Mouse (Mus musculus): ENCODE results near the gene Nos1ap. TPM values are rescaled to one million over a fixed set of nuclear protein-coding genes. Genes with fewer than 3 reads are reported as not detected.

Gene Nos1ap
- 13.7 and 15.9 TPM in 2 replicates for polyA plus RNA-seq (2015; fragmentation: Nextera tagmentation; extraction: Ambion mirVana)

DNA sequence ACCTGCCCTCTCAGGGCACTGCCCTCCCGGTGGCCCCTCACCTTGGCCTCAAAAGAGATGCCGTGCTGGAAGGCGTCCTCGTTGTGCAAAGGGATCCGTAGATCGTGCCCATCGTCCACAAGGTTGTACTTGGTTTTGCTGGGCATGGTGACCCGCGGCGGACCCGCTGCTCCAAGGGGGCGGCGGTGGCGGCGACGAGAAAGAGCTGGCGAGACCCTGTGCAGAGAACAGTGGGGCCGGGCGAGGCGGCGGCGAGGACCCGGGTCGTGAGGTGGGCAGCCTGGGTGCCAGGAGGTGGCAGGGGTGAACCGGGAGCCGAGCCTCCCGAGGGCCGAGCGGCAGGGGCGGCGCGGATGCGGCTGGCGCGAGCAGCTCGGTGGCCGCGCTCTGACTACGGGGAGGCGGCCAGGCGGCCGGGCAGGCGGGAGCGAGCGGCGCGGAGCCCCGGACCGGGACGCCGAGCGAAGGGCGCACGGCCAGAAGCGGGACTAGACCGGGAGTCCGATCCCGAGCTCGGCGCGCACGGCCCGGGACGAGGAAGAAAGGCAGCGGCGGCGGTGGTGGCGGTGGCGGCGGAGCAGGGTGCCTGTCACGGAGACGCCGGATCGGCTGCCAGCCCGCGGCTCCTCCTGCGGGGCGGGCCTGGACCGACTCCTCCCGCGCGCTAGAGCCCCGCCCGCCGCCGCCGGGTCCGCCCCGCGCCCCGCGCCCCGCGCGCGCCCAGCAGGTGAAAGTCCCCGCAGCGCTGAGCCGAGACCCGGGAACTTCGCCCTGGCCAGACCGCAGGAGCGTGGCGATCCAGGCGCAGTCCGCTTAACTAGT is at the start of gene Nos1ap:
Gene Nos1ap, minus strand, starts transcription at position 643 of the 822 bp plus-strand sequence.
- Histone ChIP-seq H3K9ac (peak within 1 kb of the TSS; percentile 79), H3K4me1 (peaks cover 14% of the 10 kb centered on the region), H3K4me3 (peak within 1 kb of the TSS; percentile 68), H3K4me2 (replicated peaks) (peak within 1 kb of the TSS; percentile 98), H3K27ac (no peak within 1 kb of the TSS; the same call in 1 of the 2 replicates), H3K27me3 (peaks cover 6% of the 10 kb centered on the region; the same call in 1 of the 2 replicates), H3K9me3 (peaks cover 7% of the 10 kb centered on the region; the same call in 1 of the 2 replicates), H3K36me3 (peaks cover 12% of the 10 kb centered on the region)
- WGBS = under 1% methylated on average over 92 of the region's 106 CpGs
- ATAC-seq (ENCODE audit: low FRiP score, low read depth) = peak; percentile 93

DNA sequence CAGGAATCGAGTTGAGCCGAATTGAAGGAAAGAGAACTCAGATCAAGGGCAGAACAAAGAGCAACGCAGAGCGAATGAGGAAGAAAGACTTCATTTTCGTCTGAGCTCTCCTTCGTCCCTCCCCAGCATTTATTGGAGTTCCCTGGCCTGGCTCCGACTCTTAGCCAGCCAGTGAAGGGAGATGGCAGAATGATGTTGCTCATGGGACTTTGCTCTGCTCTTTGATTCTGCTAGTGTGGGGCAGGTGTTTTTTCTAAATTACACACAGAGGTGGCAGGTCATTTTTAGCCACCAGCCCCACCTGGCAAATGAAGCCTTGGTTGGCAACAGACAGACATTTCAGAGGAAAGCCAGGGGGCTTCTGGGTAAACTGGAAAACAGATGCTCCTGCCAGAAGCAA is 49.3 kb upstream of the Nos1ap start:
- Histone ChIP-seq H3K4me2 (replicated peaks) (no peak overlapping the region), H3K36me3 (no peaks in the 10 kb centered on the region), H3K4me3 (no peak overlapping the region), H3K27ac (peak overlapping the region; percentile 74; the same call in 1 of the 2 replicates), H3K4me1 (peaks cover 20% of the 10 kb centered on the region), H3K9me3 (peaks cover 3% of the 10 kb centered on the region; the same call in 1 of the 2 replicates), H3K9ac (no peak overlapping the region), H3K27me3 (no peaks in the 10 kb centered on the region)
- peak; percentile 77 for ATAC-seq (ENCODE audit: low FRiP score, low read depth)
- WGBS = 46% methylated on average over 7 of the region's 7 CpGs

DNA sequence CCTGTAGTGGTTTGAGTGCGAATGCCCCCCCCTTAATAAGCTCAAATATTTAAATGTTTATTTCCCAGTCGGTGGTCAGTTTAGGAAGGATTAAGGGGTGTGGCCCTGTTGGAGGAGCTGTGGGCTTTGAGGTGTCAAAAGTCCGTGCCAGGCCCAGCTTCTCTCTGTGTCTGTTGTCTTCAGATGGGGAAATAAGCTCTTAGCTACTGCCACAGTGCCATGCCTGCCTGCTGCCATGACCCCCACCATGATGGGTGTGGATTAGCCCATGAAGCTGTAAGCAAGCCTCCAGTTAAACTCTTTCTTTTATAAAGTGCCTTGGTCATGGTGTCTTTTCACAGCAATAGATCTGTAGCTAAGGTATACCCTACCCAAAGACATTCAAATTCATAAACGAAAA is 43.2 kb upstream of the Nos1ap start:
- no peaks in the 10 kb centered on the region for H3K36me3 ChIP-seq
- no peaks in the 10 kb centered on the region for H3K9me3 ChIP-seq
- no peaks in the 10 kb centered on the region for H3K4me1 ChIP-seq
- no peak overlapping the region for H3K9ac ChIP-seq
- 68% methylated on average over 4 of the region's 4 CpGs for WGBS
- no peak for ATAC-seq (ENCODE audit: low FRiP score, low read depth)
- H3K4me2 ChIP-seq (replicated peaks) = no peak overlapping the region
- no peak overlapping the region for H3K27ac ChIP-seq
- H3K4me3 ChIP-seq = no peak overlapping the region
- no peaks in the 10 kb centered on the region for H3K27me3 ChIP-seq

DNA sequence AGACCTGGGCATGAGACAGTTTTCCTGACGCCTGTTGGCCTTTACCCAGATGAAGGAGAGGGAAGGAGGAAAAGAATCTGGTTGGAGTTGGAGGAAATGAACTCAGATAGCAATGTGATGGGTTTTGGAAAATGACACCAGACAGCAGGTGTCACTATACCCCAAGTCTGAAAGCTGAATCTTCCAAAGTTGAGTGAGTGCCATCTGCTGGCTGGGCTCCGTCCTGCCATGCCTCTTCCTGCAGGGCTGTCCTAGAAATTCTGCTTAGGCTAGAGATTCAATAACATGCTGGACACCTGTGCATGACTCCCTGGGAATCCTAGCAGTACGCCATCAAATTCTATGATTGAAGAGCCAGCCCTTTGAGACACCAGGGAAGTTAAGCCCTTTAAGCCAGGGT is 42.7 kb upstream of the Nos1ap start:
- Histone ChIP-seq H3K9ac (no peak overlapping the region), H3K27me3 (no peaks in the 10 kb centered on the region), H3K36me3 (no peaks in the 10 kb centered on the region), H3K9me3 (no peaks in the 10 kb centered on the region), H3K4me3 (no peak overlapping the region), H3K4me1 (no peaks in the 10 kb centered on the region), H3K4me2 (replicated peaks) (no peak overlapping the region), H3K27ac (no peak overlapping the region)
- 13% methylated on average over 3 of the region's 3 CpGs for WGBS
- ATAC-seq (ENCODE audit: low FRiP score, low read depth) = peak; percentile 59; the same call in 1 of the 2 replicates

DNA sequence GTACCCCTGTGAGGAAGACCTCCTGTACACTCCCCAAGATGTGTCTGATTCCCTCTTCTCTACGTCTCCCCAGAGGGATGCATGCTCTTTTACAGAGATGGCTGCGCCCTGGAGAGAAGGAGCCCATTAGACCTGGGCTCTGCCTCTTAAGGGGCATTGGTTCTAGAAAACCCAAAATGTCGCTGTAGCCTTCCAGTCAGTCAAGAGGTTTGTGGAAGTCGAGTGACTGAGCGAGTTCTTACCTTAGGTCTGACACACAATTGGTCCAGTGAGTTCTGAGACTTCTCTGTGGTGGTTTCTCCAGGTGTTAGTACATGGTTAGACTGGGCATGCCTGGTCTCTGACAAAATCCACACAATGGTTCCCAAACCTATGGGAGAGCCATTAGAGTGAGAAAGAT is 41.9 kb upstream of the Nos1ap start:
- no peaks in the 10 kb centered on the region for H3K27me3 ChIP-seq
- H3K9me3 ChIP-seq = no peaks in the 10 kb centered on the region

DNA sequence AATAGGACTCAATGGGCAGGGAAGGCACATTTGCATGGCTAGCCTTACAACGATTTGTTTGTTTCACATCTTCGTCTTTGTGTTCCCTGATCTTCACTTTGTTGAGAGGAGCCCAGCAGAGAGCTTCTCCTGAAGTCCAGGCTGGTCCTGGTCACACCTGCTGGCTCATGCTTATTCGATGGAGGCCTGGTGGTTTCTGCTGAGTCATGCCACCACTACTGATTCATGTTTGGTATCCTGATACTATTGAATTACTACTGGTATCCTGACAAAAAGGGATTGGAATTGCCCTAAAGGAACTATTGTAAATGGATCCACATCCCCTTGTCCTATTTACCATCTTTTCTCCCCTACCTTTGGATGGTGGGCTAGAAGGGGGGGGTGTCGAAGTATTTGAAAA is 40.8 kb upstream of the Nos1ap start:
- WGBS = 87% methylated on average over 4 of the region's 4 CpGs

More for the DNA sequence above, 41.9 kb upstream of the Nos1ap start:
- H3K36me3 ChIP-seq = no peaks in the 10 kb centered on the region
- no peak for ATAC-seq (ENCODE audit: low FRiP score, low read depth)
- no peak overlapping the region for H3K4me3 ChIP-seq
- WGBS = 94% methylated on average over 5 of the region's 5 CpGs
- H3K4me2 ChIP-seq (replicated peaks) = no peak overlapping the region
- no peak overlapping the region for H3K9ac ChIP-seq
- H3K4me1 ChIP-seq = no peaks in the 10 kb centered on the region
- H3K27ac ChIP-seq = no peak overlapping the region

DNA sequence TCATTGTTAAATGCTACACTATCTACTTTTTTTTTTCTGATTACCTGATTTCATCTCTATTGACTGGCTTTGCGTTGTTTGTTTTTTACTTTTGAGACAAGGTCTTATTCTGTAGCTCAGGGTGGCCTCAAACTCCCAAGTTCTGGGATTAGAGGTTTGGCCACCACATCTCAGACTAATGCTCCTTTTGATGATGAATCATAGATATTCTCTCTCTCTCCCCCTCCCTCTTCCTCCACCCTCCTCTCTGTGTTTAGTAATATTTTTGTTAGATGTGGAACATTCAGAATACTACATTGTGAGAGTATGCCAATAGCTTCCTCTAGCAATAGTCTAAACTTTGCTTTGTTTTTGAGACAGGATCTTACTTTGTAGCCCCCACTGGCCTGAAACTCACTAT is 33.8 kb upstream of the Nos1ap start:
- Histone ChIP-seq H3K27me3 (no peaks in the 10 kb centered on the region), H3K9ac (no peak overlapping the region), H3K4me1 (no peaks in the 10 kb centered on the region), H3K9me3 (peaks cover 6% of the 10 kb centered on the region), H3K4me2 (replicated peaks) (no peak overlapping the region), H3K36me3 (no peaks in the 10 kb centered on the region), H3K27ac (no peak overlapping the region), H3K4me3 (no peak overlapping the region)
- WGBS = 100% methylated on average over 1 of the region's 1 CpGs
- no peak for ATAC-seq (ENCODE audit: low FRiP score, low read depth)

More for the DNA sequence above, 40.8 kb upstream of the Nos1ap start:
- Histone ChIP-seq H3K36me3 (no peaks in the 10 kb centered on the region), H3K27me3 (no peaks in the 10 kb centered on the region), H3K9me3 (no peaks in the 10 kb centered on the region), H3K4me2 (replicated peaks) (no peak overlapping the region), H3K4me1 (no peaks in the 10 kb centered on the region), H3K9ac (no peak overlapping the region), H3K27ac (no peak overlapping the region), H3K4me3 (no peak overlapping the region)
- no peak for ATAC-seq (ENCODE audit: low FRiP score, low read depth)

DNA sequence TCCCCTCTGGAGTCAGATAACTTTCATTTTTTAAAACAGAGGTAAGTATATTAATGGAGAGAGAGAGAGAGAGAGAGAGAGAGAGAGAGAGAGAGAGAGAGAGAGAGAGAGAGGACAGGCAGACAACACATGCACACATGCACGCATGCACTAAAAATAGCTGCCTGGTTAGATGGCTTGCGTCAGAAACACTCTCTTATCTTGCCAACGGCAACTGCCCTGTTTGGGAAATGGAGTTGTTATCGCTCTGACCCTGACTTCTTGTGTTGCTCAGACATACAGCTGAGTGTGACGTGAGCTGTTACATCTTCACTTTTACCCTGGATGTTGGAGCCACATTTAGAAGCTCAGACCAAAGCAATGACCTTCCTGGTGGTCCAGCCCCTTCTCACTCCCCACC is 33.3 kb upstream of the Nos1ap start:
- ATAC-seq (ENCODE audit: low FRiP score, low read depth) = no peak
- peaks cover 6% of the 10 kb centered on the region for H3K9me3 ChIP-seq
- H3K4me3 ChIP-seq = no peak overlapping the region
- 62% methylated on average over 5 of the region's 5 CpGs for WGBS
- no peak overlapping the region for H3K4me2 ChIP-seq (replicated peaks)
- no peak overlapping the region for H3K27ac ChIP-seq
- H3K27me3 ChIP-seq = no peaks in the 10 kb centered on the region
- no peak overlapping the region for H3K9ac ChIP-seq
- H3K4me1 ChIP-seq = no peaks in the 10 kb centered on the region
- no peaks in the 10 kb centered on the region for H3K36me3 ChIP-seq

DNA sequence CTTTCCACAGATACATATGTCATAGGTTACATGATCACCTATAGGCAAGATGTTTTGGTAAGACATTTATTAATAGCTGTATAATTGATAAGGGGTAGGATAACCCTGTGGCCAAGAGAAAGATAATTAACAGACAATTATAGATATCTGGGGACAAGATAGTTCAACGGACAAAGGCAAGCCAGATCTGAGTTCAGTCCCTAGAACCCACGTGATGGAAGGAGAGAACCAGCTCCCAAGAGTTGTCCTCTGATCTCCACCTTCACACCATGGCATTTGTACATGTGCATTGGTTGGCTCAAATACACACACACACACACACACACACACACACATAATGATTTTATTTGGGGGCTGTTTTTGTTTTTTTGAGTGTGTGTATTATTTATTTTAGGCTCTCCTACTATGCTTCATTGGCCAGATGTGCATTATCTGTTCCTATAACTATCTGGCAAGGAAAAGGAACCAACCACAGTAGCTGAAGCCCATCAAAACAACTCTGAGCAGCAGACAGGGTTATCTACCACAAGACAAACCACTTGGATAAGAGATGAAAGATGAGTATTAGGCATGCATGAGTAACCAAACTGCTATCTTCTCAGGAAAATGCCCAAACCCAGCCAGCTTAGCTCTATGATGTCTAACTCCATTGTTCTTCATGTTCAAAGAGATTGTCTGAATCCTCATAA is 30.2 kb upstream of the Nos1ap start:
- no peak overlapping the region for H3K9ac ChIP-seq
- no peak for ATAC-seq (ENCODE audit: low FRiP score, low read depth)
- H3K4me2 ChIP-seq (replicated peaks) = no peak overlapping the region
- WGBS = 65% methylated on average over 2 of the region's 2 CpGs
- no peak overlapping the region for H3K4me3 ChIP-seq
- H3K4me1 ChIP-seq = no peaks in the 10 kb centered on the region
- no peaks in the 10 kb centered on the region for H3K27me3 ChIP-seq
- no peak overlapping the region for H3K27ac ChIP-seq
- H3K9me3 ChIP-seq = peaks cover 6% of the 10 kb centered on the region
- no peaks in the 10 kb centered on the region for H3K36me3 ChIP-seq

DNA sequence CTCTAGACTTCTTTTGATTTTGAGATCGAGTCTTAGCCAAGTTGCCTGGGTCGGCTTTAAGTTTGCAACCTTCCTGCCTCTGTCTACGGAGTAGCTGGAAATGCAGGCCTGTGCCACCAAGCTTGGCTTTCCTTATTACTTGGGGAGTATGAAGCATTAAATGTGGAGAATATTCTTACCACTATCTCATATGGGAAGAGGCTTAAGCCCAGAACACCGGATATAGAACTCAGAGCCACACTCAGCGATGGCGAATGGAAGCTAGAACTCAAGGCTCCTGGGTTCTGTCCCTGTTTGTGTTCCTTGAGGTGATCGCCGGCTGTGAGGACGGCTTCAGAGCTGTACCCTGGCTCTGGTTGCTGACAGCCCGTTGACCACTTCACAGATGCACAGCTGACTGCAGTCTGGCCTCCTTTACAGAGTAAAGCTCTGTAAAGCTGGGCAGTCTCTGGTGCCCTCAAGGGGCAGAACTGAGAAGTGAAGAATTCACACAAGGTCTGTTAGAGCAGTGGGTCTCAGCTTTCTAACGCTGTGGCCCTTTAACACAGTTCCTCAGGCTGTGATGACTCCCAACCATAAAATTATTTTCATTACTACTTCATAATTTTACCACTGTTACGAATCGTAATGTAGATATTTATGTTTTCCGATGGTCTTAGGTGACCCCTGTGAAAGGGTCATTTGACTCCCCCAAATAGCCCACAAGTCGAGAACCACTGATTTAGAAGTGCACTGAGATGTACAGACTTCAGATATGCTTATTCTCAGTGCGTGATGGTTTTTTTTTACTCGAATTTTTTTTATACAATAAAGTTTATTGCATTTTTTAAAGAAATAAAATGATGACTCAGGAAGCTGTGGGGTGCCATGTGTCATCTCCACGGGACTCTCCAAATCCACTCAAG is 23.6 kb upstream of the Nos1ap start:
- Histone ChIP-seq H3K9me3 (no peaks in the 10 kb centered on the region), H3K4me2 (replicated peaks) (no peak overlapping the region), H3K9ac (no peak overlapping the region), H3K27ac (no peak overlapping the region), H3K4me3 (no peak overlapping the region), H3K4me1 (no peaks in the 10 kb centered on the region), H3K36me3 (no peaks in the 10 kb centered on the region), H3K27me3 (no peaks in the 10 kb centered on the region)
- ATAC-seq (ENCODE audit: low FRiP score, low read depth) = peak; percentile 91
- 59% methylated on average over 18 of the region's 18 CpGs for WGBS

DNA sequence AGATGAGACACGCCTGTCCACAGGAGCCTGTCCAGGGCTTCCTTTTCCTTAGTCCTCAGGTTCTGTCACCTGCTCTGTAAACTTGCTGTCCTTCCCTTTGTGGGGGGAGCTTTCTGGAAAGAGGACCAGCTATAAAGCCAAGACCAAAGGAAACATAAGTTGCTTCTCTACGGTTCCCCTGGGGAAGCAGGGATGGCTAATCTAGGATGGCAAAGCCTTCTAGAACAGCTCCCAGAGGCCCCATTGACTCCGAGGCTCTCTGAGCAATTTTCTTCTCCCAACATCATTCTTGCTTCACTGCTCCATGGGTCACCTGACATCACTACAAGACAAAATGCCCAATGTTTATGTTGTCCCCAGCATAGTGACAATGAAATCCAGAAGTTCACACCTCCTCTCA is 22.0 kb upstream of the Nos1ap start:
- ATAC-seq (ENCODE audit: low FRiP score, low read depth) = no peak
- H3K9me3 ChIP-seq = no peaks in the 10 kb centered on the region
- H3K9ac ChIP-seq = no peak overlapping the region
- WGBS = 89% methylated on average over 3 of the region's 3 CpGs
- no peaks in the 10 kb centered on the region for H3K36me3 ChIP-seq
- no peak overlapping the region for H3K4me3 ChIP-seq
- H3K27ac ChIP-seq = no peak overlapping the region
- no peaks in the 10 kb centered on the region for H3K4me1 ChIP-seq
- no peak overlapping the region for H3K4me2 ChIP-seq (replicated peaks)
- no peaks in the 10 kb centered on the region for H3K27me3 ChIP-seq
